Mouse (Mus musculus) heart, postnatal 10 days (tissue): ENCODE results near the gene Styx. TPM values are rescaled to one million over a fixed set of nuclear protein-coding genes. Genes with fewer than 3 reads are reported as not detected.
"Not testable (repeated sequence)": the region's sequence is repeated elsewhere in the genome, so short reads cannot be mapped to it uniquely, and the experiment has no call there.

Source experiments
- DNase-seq, 2 experiments: peaks; one replicate each; pipeline ENCODE4 v3.0.0; 2021
- intact Hi-C: fragments of 180-260 bp; cut with DNase I; formaldehyde crosslinking; loops from one replicate; pipeline ENCODE4 v1.15.1; 2025
- total RNA-seq, 2 experiments: library from RNA; stranded (reverse); gene quantifications; 2 replicates each; pipeline ENCODE4 v1.2.3; 2021

Styx gene
- total RNA-seq, 2 experiments from 2014 or later, result 37.3 to 51.1 TPM

DNA sequence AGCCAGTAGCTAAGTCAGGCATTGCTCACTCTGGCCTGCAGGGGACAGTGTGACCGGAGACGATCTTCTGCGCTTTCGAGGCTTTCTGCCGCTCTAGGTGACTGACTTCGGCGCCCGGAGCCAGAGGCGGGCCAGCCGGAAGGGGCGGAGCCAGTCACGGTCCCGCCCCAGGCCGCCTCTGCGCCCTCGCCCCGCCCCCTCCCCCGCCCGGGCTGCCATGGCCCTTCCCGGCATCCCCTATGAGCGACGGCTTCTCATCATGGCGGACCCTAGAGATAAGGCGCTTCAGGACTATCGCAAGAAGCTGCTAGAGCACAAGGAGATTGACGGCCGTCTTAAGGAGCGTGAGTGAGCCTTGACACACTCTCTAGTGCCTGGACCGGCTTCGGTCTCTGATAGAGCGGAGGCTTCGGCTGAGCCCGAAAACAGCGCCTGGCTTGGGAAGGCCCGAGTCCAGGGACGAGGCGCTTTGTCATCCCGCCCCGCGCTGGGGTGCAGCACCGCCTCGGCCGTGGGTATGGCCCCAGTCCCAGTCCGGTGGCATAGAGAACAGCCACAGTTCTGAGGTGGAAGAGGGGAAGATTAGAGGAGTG lies 21.2 kb upstream of the Styx start, which contains the start of gene Psmc6:
Psmc6 (plus strand) TSS at position 200 of the 593 bp plus-strand sequence.
- intact Hi-C loops, result loop anchor here (2.0 kb wide), 1 partner anchor 21 kb away; the partner anchor contains the start of gene Styx

GRCm38 (mm10) chr14:45364211-45365195 lies 13.6 kb downstream of the Styx start:
- DNase-seq, result peak; percentile 71 to 72
- intact Hi-C loops, result loop anchor here (2.0 kb wide), 1 partner anchor 18 kb away; no protein-coding TSS in a partner anchor

More for the DNA sequence above, 21.2 kb upstream of the Styx start, which contains the start of gene Psmc6:
- peak; percentile 93 for DNase-seq

DNA sequence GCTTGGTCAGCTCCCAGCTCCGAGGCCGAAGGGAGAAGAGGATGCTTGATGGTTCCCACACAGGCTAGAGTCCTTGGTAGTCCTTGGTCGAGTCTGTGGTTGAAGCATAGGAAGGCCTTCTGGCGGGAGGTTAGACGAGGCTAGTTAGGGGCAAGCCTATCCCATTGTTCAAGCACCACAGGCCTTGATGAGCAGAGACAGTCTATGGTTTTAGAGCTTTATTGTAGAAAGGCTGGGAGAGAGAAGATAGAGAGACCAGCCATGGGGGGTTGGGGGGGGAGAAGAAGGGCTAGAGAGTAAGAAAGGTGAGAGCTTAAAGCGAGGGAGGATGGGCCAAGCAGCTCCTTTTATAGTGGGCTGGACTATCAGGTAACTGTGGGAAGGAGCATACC lies 14.3 kb downstream of the Styx start:
- no peak for DNase-seq
- intact Hi-C loops, result loop anchor here (2.0 kb wide), 1 partner anchor 18 kb away; no protein-coding TSS in a partner anchor

DNA sequence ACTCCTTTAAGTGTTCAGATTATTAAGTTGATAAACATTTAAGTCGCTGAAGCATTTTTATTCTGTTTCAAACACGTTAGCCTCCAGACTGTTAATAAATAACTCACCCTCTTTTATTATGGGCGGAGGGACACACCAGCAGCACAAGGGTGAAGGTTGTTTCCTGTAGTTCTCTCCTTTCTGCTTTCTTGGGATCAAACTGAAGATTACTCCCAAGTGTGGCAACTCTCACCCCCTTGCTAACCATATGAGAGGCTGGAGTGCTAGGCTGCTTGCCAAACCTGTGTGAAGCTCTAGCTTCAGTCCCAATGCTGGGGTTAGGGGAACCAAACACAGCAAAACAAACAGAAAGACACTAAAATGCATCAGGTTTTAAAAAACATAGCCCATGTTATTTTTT lies 27.9 kb downstream of the Styx start:
- intact Hi-C loops, result no loop called here
- no peak for DNase-seq

DNA sequence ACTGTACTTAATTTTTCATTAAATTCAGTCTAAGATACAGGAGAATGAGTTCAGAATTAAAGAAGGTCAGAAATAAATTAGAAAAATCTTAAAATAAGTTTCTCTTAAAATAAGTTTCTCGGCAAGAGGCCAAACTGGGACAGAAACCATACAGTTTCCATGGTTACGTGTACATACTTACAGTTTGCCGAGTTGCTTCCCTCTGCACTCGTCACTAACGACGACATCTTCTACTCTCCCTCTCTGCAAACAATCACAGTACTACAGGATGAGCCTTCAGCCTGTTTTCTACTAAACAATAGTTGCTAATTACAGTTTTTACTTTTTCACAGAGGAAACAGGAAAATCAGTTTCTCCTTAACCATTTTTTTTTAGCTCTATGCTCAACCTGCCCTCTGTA lies 29.9 kb downstream of the Styx start:
- DNase-seq, result no peak
- intact Hi-C loops, result no loop called here

DNA sequence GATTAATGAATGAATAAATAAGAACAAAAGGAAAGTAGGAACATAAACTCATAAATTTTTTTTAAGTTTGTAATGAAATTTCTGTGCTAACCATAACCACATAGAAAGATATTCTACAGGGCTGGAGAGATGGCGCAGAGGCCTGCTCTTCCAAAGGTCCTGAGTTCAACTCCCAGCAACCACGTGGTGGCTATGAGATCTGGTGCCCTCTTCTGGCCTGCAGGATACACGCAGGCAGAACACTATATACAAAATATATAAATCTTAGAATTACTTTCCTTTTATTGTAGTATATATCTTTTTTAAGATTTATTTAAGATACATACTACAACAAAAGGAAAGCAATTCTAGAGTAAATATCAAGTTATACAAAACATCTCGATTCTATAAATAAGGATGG lies 32.0 kb downstream of the Styx start:
- intact Hi-C loops, result loop anchor here (1.0 to 2.0 kb wide), 2 partner anchors 15 to 18 kb away; no protein-coding TSS in a partner anchor
- no peak for DNase-seq

DNA sequence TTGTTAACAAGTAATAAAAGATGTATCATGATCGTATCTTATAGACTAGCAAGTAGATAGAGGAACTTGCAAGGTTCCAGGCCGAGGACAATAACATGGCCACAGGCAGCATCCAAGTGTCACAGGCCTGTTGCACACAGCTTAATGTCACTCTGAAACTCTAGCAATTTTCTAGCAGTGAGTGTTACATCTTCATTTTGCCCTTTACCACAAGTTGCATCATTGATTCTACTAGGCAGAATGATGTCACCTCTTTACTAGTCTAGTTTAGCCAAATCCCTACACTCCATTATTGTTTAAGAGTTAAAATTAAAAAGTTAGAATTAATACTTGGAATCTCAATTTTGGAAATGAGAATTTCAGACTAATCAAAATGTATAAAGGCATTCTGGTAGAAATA lies 34.7 kb downstream of the Styx start:
- intact Hi-C loops, result no loop called here
- DNase-seq, result no peak

DNA sequence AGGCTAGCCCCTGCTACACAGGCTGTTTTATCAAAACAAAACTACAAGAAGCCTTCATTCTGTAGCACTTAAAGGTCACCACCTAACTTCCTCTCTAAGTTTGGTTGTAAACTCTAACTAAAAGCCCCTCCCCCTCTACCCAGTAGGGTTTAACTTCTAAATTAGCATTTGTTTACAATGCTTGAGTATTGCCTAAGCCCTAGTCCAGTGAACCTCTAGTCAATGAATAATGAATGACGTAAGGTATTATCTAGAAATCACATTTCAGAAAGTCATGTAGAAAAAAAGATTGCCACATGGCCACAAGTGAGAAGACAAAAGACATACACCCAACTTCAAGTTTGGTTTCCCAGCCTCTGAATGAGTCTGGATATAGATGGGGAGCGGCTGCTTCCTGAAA lies 36.6 kb downstream of the Styx start:
- DNase-seq, result no peak
- intact Hi-C loops, result no loop called here

DNA sequence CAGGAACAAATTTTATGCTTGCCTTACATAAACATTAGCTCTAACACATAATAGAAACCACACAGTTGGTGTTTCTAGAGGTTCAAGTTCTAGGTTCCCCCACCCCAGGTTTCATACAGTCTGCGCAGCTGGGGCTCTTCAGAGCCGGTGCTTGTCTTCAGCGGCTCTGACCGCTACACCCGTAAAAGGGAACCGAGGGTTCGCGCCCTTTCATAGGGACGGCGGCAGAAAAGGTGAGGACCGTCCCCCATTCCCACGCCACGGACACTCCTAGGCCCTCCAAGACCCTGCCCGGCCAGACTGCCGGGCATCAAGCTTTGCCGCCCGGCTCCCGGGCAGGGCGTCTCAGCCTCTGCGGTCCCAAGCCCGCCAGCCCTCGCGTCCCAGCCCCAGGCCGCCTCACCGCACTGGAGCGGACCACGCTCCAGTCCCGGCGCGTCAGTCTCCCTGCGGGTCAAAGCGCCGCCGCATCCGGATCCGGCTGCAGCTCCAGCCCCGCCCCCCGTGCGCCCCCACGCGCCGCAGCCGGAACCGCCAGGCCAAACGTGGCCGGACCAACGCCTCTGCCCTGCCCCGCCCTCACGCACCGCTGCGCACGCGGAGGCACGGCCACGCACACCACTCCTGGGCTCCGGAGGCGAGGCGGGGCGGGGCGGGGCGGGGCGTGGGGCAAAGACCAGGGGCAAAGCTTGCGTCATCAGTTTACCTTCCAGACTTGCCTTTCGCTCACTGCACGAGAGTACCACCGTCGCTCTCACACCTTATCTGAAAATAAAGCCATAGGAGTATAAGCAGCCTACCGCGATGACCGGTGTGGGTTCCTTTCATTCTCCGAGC lies 37.7 kb downstream of the Styx start:
- intact Hi-C loops, result no loop called here
- DNase-seq, result peak; percentile 92 to 94

DNA sequence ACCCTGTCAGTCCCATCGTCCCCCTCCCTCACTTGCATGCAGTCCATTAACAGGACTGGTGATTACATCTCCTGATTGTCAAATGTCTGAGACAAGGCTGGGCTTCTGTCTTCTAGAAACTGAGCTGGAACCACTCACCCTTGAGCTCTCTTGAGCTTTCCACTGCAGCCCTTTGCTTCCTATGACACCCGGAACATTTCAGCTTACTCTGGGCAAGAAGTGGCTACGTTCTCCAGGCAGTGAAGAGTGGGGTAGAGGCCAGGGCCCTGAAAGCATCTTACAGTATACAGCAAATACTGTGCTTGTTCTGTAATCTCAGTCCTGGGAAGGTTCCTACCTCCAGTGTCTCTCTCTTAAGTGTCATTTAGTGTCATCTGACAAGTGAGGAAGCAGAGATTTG lies 38.3 kb downstream of the Styx start:
- DNase-seq, result no peak
- intact Hi-C loops, result no loop called here

DNA sequence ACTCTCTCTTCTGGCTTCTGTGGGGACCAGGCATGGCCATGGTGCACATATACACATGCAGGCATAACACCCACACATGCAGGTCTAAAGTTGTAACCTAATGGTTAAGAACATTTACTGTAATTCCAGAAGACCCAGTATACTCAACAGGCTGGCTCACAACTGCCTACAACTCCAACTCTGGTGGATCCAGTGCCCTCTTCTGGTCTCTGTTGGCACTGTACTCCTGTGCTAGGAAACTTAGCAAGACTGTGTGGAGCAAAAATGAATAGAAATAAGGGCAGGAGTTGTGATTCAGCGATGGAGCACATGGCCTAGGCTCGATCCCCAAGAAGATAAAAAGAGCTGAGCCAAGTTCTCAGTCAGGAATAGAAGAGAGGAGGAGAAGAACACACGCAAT lies 48.9 kb downstream of the Styx start:
- no peak for DNase-seq
- intact Hi-C loops, result no loop called here

DNA sequence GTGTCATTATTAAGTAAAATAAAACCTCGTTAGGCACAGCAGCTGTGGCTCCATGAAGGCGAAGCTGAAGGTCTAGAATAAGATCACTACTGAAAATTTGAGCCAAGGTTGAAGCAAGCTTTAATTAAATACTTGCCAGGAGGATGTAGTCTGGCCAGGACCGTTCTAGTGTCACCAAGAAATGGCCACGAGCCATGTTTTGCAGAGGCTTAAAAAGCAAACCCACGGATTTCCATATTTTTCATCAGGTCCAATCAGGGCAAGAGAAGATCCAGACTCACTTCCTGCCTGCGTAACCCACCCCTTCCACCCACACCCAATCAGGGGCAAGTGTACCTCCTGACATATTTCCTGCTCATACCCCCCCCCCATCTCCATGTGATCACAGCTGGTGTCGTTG lies 52.8 kb downstream of the Styx start:
- intact Hi-C loops, result no loop called here
- DNase-seq, result no peak

GRCm38 (mm10) chr14:45404813-45405212 lies 53.9 kb downstream of the Styx start, which contains the start of gene Gnpnat1:
Gene Gnpnat1 (minus strand): TSS chr14:45404913.
- DNase-seq, intact Hi-C loops: not testable (repeated sequence)

GRCm38 (mm10) chr14:45416265-45416664 lies 65.4 kb downstream of the Styx start:
- intact Hi-C loops, result no loop called here
- DNase-seq, result no peak

DNA sequence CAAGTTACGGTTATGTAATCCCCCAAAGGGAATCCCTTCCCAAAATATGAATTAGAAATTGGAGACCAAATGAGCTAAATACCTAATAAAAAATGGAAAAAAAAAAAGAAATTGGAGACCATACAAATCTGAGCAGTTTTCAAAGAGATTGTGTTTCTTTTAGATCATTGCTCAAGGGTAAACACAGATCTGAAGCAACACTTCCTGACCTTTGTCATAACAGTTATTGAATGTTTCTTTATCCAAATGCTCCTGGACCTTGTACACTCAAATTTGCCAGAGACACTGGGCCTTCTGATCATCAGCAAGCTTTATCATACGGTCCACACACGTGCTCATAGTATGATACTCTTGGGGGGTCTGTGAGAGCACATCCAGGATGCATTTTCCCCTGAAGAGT lies 67.7 kb downstream of the Styx start:
- no peak for DNase-seq
- intact Hi-C loops, result no loop called here

DNA sequence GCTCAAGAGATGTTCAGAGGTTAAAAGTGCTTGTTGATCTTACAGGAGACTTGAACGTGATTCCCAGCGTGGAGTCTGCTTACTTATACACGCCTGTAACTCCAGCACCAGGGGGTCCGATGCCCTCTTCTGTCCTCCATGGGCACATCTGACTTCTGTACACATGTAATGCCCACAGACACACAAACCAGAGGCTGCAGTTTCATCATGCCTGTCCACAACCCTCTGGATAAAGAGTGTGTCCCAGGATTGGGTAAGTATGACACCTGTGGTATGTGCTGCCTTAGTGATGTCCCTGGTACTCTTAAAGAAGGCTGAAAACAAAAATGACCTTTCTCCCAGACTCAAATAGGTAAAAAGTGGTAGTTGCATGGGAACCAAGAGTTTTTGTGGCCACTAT lies 68.4 kb downstream of the Styx start:
- intact Hi-C loops, result no loop called here
- no peak for DNase-seq

DNA sequence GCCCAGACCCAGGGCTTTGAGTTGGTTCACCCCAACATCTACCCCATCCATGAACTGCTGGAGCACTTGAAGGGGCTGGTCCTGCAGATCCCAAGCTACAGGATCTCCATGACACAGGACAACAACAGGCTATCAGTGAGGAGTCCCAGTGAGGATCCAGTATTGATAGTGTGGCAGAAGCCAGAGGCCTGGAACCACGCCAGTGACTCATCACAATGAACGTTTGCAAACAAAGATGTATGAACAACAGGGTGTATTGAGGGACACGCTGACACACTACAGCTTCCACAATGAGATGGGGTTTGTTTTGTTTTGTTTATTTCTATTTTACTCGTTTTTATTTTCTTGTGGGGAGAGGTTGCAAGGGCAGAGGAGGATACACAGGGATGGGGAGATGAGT lies 71.5 kb downstream of the Styx start:
- no peak for DNase-seq
- intact Hi-C loops, result loop anchor here (2.0 to 5.0 kb wide), 2 partner anchors 270 to 350 kb away; no protein-coding TSS in a partner anchor

DNA sequence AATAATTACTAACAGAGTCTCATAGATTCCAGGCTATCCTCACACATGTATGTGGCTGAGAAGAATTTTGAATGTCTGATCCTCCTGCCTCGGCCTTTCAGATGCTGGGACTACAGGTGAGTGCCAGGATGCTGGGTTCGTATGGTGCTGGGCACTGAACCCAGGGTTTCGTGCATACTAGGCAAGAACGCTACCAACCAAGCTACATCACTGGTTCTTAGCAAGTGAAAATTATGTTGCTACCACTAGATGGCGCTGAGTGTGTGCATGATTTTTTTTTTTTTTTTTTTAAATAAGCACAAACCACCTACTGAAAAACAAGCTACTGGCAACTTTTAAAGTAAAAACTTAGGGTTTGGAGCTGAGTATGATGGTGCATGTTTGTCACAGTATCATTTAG lies 72.3 kb downstream of the Styx start:
- intact Hi-C loops, result loop anchor here (1.0 to 5.0 kb wide), 4 partner anchors 117 to 350 kb away; no protein-coding TSS in a partner anchor
- peak; percentile 56 to 74 for DNase-seq

DNA sequence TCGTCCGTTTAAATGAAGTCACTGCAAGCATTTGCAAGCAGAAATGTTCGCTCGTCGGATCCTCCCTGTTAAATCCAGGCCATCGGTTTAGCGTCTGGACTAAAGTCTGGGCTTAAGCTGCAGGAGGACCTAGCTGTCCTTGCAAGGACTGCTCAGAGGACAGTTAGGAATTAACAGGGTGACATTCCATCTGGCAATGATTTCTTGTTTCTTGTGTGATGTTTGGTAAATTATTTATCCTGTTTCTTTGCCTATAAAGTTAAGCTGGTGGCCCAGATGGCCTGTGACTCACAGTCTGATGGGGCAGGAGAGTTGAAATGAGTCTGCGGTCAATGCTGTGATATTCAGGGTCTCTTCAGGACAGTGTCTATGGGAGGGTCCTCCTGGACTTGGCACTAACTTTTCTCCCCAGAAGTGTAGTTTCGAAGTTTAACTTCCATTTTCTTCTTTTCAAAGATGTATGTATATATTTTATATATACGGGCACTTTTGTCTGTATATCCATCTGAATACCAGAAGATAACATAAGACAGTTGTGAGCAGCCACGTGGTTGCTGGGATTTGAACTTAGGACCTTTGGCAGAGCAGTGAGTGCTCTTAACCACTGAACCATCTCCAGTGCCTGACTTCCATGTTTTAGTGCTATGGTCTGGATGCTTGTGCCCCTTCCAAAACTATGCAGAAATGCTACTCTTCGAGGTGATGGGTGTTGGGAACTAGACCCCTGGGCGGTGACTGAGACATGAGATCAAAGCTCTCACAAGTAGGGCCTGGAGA lies 79.4 kb downstream of the Styx start:
- intact Hi-C loops, result no loop called here

DNA sequence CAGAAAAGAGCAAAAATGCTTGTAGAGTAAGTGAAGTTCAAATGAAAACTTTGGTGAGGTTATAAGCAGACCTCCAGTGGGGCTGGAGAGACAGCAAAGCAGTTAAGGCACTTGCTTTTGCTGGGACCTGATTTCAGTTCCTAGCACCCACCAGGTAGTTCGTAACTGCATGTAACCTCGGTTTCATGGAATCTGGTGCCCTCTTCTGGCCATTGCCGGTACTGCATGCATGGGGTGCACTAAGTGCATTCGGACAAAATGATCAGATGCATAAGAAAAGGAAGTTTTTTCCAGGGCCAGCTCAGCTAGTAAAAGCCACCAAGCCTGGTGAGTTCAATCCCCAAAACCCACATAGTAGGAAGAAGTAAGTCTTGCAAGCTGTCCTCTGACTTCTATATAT lies 81.1 kb downstream of the Styx start:
- DNase-seq, result no peak
- intact Hi-C loops, result no loop called here

More for the DNA sequence above, 79.4 kb downstream of the Styx start:
- DNase-seq, result no peak
